Mouse (Mus musculus) embryonic facial prominence, embryonic 14.5 days (tissue): Measurements from ENCODE around the gene Tead3. TPM values are rescaled to one million over a fixed set of nuclear protein-coding genes. Genes with fewer than 3 reads are reported as not detected.
"Not testable (repeated sequence)": the region's sequence is repeated elsewhere in the genome, so short reads cannot be mapped to it uniquely, and the experiment has no call there.

Experiments
- ATAC-seq: fragments of 200-750 bp; cut with Nextera tagmentation; 2 replicates; pipeline ENCODE4 v1.8.0; 2017; ENCODE audit warnings: low read depth, moderate number of reproducible peaks, moderate TSS enrichment
- DNase-seq: peaks from one replicate; pipeline ENCODE4 v3.0.0-alpha.2; 2015; ENCODE audit warnings: low spot score
- H3K27ac ChIP-seq: fragments of 300-500 bp; sonication (generic); replicated peaks from 2 replicates; pipeline ENCODE4 v1.5.1; 2014; ENCODE audit warnings: low read depth, mild to moderate bottlenecking, low read length, moderate library complexity
- H3K27me3 ChIP-seq: fragments of 300-500 bp; sonication (generic); replicated peaks from 2 replicates; pipeline ENCODE4 v1.6.1; 2014; ENCODE audit warnings: low read length; ENCODE audit not compliant: control insufficient read depth, insufficient read depth
- H3K36me3 ChIP-seq: fragments of 300-500 bp; sonication (generic); 2 replicates; pipeline ENCODE4 v1.6.1; 2014; ENCODE audit warnings: low read length, mixed read lengths; ENCODE audit not compliant: control insufficient read depth, insufficient read depth
- H3K4me1 ChIP-seq: fragments of 300-500 bp; sonication (generic); 2 replicates; pipeline ENCODE4 v1.6.1; 2014; ENCODE audit warnings: antibody characterized with exemption, low read length; ENCODE audit not compliant: control insufficient read depth, insufficient read depth
- H3K4me2 ChIP-seq: fragments of 300-500 bp; sonication (generic); 2 replicates; pipeline ENCODE4 v1.6.1; 2014; ENCODE audit warnings: low read depth, mild to moderate bottlenecking, low read length, moderate library complexity, mixed read lengths
- H3K4me3 ChIP-seq: fragments of 300-500 bp; sonication (generic); 2 replicates; pipeline ENCODE4 v1.5.1; 2014; ENCODE audit warnings: low read depth, mild to moderate bottlenecking, low read length
- H3K9ac ChIP-seq: fragments of 300-500 bp; sonication (generic); 2 replicates; pipeline ENCODE4 v1.6.1; 2014; ENCODE audit warnings: low read depth, mild to moderate bottlenecking, low read length, moderate library complexity, mixed read lengths
- H3K9me3 ChIP-seq: fragments of 300-500 bp; sonication (generic); 2 replicates; pipeline ENCODE4 v1.6.1; 2016; ENCODE audit warnings: low read length; ENCODE audit not compliant: control insufficient read depth
- WGBS: fragments of 180-500 bp; shearing (Covaris S2); extraction: QIAGEN DNeasy Blood & Tissue Kit; methylation state at CpG from one replicate; pipeline ENCODE4 v1.1.7; 2014; 5-methylcytosine and 5-hydroxymethylcytosine counted together
- polyA plus RNA-seq: library from polyadenylated mRNA; unstranded; fragments of >200 nt; fragmentation: Nextera tagmentation; extraction: Ambion mirVana; gene quantifications from 2 replicates; pipeline ENCODE4 v1.2.1, GENCODE M21; 2014

Gene Tead3
- polyA plus RNA-seq, 1 experiment from 2014 or later = 11.3 TPM

DNA sequence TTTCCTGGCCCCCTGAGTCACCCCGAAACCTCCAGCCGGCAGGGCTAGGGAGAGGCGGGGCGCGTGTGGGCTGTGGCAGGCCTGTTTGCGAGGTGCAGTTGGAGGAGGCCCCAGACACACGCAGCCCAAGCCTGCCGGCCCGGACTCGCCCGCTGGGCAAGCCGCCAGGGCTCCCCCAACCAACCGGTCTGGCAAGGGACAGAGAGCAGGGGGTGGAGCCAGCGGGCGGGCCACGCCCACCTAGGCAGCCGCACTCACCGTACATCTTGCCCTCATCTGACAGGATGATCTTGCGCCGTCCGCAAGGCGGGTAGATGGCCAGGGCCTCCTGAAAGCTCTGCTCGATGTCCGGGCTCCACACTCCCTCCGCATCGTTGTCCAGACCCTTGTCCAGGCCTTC lies 9.5 kb downstream of the Tead3 start:
- no peaks in the 10 kb centered on the region for H3K9me3 ChIP-seq
- peak overlapping the region; percentile 16 for H3K4me3 ChIP-seq
- no peaks in the 10 kb centered on the region for H3K27me3 ChIP-seq
- ATAC-seq = peak; percentile 85
- 17% methylated on average over 15 of the region's 26 CpGs for WGBS
- H3K4me1 ChIP-seq = peaks cover 46% of the 10 kb centered on the region
- H3K36me3 ChIP-seq = peaks cover 50% of the 10 kb centered on the region
- H3K27ac ChIP-seq = peak overlapping the region; percentile 74
- DNase-seq = peak; percentile 92
- peak overlapping the region; percentile 54 for H3K9ac ChIP-seq
- peak overlapping the region; percentile 40 for H3K4me2 ChIP-seq

DNA sequence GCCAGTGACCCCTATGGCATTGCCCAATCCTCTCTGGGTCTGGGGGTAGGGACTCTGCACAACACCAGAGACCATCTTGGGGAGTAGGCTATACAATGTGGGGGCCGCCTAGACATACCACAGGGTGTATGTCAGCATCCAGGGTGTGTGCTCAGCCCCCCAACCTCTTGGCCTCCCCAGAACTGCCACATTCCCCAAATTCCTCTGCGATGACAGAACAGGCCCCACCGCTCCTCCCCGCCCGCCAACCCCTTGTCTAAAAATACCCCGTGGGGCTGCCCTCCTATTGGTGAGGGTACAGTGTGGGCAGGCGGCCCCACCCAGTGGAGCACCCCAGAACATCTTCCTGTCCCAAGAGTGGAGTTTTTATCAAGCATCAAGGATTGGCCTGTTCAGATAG lies 10.0 kb downstream of the Tead3 start:
- DNase-seq (peak; percentile 70), ATAC-seq (peak; percentile 34)
- Histone ChIP-seq H3K27me3 (no peaks in the 10 kb centered on the region), H3K4me1 (peaks cover 41% of the 10 kb centered on the region), H3K9me3 (no peaks in the 10 kb centered on the region), H3K36me3 (peaks cover 56% of the 10 kb centered on the region), H3K4me3 (peak overlapping the region; percentile 16), H3K4me2 (peak overlapping the region; percentile 40), H3K27ac (peak overlapping the region; percentile 74), H3K9ac (peak overlapping the region; percentile 54)
- 60% methylated on average over 7 of the region's 7 CpGs for WGBS

DNA sequence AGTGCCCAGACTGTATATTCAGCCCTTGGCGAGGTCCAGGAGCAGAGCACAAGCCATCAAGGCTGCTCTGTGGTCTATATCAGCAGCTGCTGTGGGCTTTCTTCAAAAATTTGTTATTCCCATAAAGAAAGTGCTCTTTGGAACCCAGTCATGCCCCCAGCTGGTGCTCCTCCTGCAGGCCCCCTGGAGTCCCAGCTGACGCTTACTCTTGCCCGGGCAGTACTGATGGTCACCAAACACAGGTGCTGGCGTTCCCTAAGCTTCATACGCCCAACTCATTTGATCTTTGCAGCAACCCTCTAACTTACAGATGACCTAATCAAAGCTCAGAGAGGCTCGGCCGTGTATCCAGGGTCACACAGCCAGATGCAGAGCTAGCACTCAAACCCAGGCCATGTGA lies 13.1 kb downstream of the Tead3 start:
- H3K27me3 ChIP-seq = no peaks in the 10 kb centered on the region
- peaks cover 86% of the 10 kb centered on the region for H3K36me3 ChIP-seq
- DNase-seq (no peak), ATAC-seq (no peak)
- no peak overlapping the region for H3K4me3 ChIP-seq
- 94% methylated on average over 7 of the region's 7 CpGs for WGBS
- peaks cover 30% of the 10 kb centered on the region for H3K4me1 ChIP-seq
- no peak overlapping the region for H3K9ac ChIP-seq
- no peak overlapping the region for H3K27ac ChIP-seq
- H3K4me2 ChIP-seq = no peak overlapping the region
- H3K9me3 ChIP-seq = no peaks in the 10 kb centered on the region

DNA sequence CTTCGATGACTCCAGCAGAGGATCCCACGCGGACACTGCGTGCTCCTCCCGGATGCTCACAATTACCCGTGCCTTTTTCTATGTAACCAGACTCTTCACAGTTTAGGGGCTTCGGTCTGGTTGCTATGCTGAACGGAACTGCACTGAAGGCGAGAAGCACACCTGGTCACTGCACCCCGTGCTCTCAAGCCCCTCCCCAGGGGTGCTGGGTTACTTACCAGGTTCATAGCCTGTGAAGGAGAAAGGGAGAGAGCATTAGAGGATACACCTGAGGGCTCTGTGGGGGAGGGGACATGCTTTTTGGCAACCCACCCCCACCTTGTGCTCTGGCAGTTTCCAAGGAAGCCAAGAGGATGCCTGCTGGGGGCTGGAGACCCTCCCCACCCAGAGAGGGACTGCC lies 15.3 kb downstream of the Tead3 start:
- Histone ChIP-seq H3K4me3 (no peak overlapping the region), H3K9me3 (no peaks in the 10 kb centered on the region), H3K9ac (no peak overlapping the region), H3K4me1 (peaks cover 11% of the 10 kb centered on the region), H3K4me2 (no peak overlapping the region), H3K27me3 (no peaks in the 10 kb centered on the region), H3K27ac (no peak overlapping the region), H3K36me3 (peaks cover 97% of the 10 kb centered on the region)
- ATAC-seq = no peak
- WGBS = 69% methylated on average over 10 of the region's 10 CpGs
- DNase-seq = no peak

- no peaks in the 10 kb centered on the region for H3K27me3 ChIP-seq
- no peaks in the 10 kb centered on the region for H3K9me3 ChIP-seq
- WGBS = 52% methylated on average over 27 of the region's 31 CpGs
- H3K27ac ChIP-seq = peak overlapping the region; percentile 63
- DNase-seq (peak; percentile 81), ATAC-seq (no peak)
- peaks cover 18% of the 10 kb centered on the region for H3K4me1 ChIP-seq
- peak overlapping the region; percentile 20; the same call in 1 of the 2 replicates for H3K4me2 ChIP-seq
- H3K9ac ChIP-seq = peak overlapping the region; percentile 40; the same call in 1 of the 2 replicates
- H3K36me3 ChIP-seq = peaks cover 89% of the 10 kb centered on the region
- no peak overlapping the region for H3K4me3 ChIP-seq
Observed at GRCm38 (mm10) chr17:28332915-28333546, 17.6 kb downstream of the Tead3 start.

GRCm38 (mm10) chr17:28332113-28332914 lies 18.3 kb downstream of the Tead3 start:
- Histone ChIP-seq H3K9me3 (no peaks in the 10 kb centered on the region), H3K4me2 (0 out of 2 replicates have a peak overlapping the region, but pooled peaks have one; percentile 20), H3K27me3 (no peaks in the 10 kb centered on the region), H3K27ac (peak overlapping the region; percentile 63; the same call in 1 of the 2 replicates), H3K4me1 (peaks cover 25% of the 10 kb centered on the region), H3K9ac (0 out of 2 replicates have a peak overlapping the region, but pooled peaks have one; percentile 40), H3K4me3 (no peak overlapping the region), H3K36me3 (peaks cover 82% of the 10 kb centered on the region)
- DNase-seq (no peak), ATAC-seq (no peak)
- 52% methylated on average over 12 of the region's 13 CpGs for WGBS

DNA sequence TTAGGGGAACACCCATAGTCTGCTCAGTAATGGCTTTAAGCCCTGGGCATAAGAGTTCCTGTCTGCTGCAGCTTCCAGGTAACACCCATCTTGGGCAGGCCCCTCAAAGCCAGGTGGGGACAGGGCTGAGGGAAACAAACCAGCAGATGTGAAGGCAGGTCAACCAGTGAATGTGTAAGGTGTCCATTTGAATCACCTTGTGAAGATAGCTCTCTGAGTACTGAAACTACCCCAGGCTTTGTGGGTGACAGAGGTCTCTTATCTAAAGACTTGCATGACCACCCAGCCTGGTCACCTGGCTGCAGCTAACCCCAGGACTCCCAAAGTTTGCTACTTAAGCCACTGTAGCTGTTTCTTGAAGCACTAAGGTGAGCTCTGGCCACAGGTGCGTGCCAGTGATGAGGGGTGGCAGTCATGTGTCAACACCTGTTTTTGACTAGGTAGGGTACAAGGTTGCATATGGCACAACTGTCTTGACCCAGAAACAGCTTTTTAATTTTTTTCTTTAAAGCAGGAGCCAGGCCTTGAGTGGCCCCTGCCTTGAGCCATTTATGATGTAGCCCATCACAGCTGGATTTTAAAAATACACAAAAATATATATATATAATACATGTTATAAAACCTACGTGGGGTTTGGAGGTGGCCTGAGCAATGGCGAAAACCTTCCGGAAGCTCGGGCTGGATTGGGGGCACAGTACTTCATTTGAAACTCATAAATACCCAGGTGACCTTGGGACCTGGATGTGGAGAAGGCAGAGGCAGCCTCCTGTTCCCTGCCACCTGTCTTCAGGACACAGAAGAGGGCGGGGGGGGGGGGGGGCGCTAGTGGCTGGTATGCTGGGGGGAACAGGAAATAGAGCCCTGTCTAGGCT lies 19.1 kb downstream of the Tead3 start:
- Histone ChIP-seq H3K36me3 (peaks cover 74% of the 10 kb centered on the region), H3K27ac (peak overlapping the region; percentile 16; the same call in 1 of the 2 replicates)
- no peak for ATAC-seq

GRCm38 (mm10) chr17:28330590-28330989 lies 20.0 kb downstream of the Tead3 start:
- not testable (repeated sequence) for H3K27me3 ChIP-seq, H3K27ac ChIP-seq, ATAC-seq, H3K9me3 ChIP-seq, DNase-seq, H3K9ac ChIP-seq, H3K4me3 ChIP-seq
- Histone ChIP-seq H3K36me3 (peaks cover 71% of the 10 kb centered on the region), H3K4me1 (peaks cover 26% of the 10 kb centered on the region), H3K4me2 (peak overlapping the region; percentile 85)
- 59% methylated on average over 6 of the region's 8 CpGs for WGBS

More for the DNA sequence above, 19.1 kb downstream of the Tead3 start:
- H3K9ac ChIP-seq = no peak overlapping the region
- no peak overlapping the region for H3K4me2 ChIP-seq
- H3K4me1 ChIP-seq = peaks cover 26% of the 10 kb centered on the region
- no peak for DNase-seq
- no peaks in the 10 kb centered on the region for H3K9me3 ChIP-seq
- WGBS = 35% methylated on average over 5 of the region's 7 CpGs
- H3K4me3 ChIP-seq = no peak overlapping the region
- H3K27me3 ChIP-seq = no peaks in the 10 kb centered on the region
